Mouse (Mus musculus) C2C12 (cell line): ENCODE measurements at regions not wholly inside any gene's neighbourhood (a gene's known extent, or its start where the extent isn't known, plus 50 kb on each side); places are given as distances from the start of the nearest gene placed in this dataset.

Experiments
- CTCF ChIP-seq: IDR thresholded peaks from one replicate; pipeline ENCODE4 v1.5.1; 2011; ENCODE audit not compliant: control insufficient read depth, insufficient read depth, insufficient read length
- MAX ChIP-seq: IDR thresholded peaks from one replicate; pipeline ENCODE4 v1.6.1; 2011; ENCODE audit warnings: mild to moderate bottlenecking, control low read depth

DNA sequence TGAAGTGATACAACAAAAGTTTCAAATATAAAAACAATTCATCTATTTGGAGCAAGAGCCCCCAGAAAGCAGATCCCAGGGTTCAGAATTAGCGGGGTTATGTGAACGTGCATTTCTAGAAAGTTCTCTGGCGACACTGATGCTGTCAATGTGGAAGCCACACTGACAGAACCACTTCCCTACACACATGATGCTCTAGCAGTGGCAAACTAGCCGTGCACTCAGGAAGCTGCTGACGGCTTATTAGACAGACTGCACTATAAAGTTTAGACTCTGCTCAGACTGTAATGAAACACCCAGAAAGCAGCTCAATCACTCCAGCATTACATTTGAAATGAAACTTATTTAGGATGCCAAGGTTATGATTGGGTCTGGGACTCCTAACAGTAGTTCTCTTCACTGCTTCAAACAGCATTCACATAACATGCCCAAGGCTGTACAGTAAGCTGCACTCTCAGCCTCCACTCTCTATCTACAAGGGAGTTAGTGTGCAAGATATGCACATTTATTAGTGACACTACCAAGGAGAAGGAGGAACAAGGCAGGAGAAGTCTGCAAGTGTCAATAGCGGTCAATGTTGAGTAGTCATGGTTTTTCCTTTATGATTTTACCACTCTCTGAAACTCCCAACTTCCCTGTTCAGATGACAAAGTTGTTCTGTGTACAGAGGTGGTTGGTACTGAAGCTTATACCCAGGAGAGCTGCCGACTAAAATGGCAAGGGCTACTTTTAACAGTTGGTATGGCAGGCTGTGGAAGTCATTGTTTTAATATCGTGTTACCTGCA lies 71.9 kb upstream of the Myo10 start:
- TF ChIP-seq CTCF, result no peak
- no peak for TF ChIP-seq MAX
